Mouse (Mus musculus): ENCODE data around the gene Fmod.

Fmod gene

GRCm38 (mm10) chr1:134037172-134037571 lies at the start of gene Fmod:
Gene Fmod, plus strand, starts transcription at chr1:134037254.
- DNase-seq (ENCODE audit: low spot score in 2 of 2) = no peak

- no peak for DNase-seq (ENCODE audit: low spot score in 2 of 2)
Observed at GRCm38 (mm10) chr1:133988845-133989244, 48.2 kb upstream of the Fmod start.

- DNase-seq (ENCODE audit: low spot score in 2 of 2) = no peak
Observed at GRCm38 (mm10) chr1:133991277-133991676, 45.8 kb upstream of the Fmod start.

- no peak for DNase-seq (ENCODE audit: low spot score in 2 of 2)
Observed at GRCm38 (mm10) chr1:134005490-134005889, 31.6 kb upstream of the Fmod start.

GRCm38 (mm10) chr1:134006105-134006764 lies 30.8 kb upstream of the Fmod start:
- DNase-seq (ENCODE audit: low spot score in 2 of 2) = no peak

GRCm38 (mm10) chr1:134024293-134024971 lies 12.6 kb upstream of the Fmod start:
- no peak for DNase-seq (ENCODE audit: low spot score in 2 of 2)

GRCm38 (mm10) chr1:134025975-134026374 lies 11.1 kb upstream of the Fmod start:
- no peak for DNase-seq (ENCODE audit: low spot score in 2 of 2)

- no peak for DNase-seq (ENCODE audit: low spot score in 2 of 2)
Observed at GRCm38 (mm10) chr1:134026741-134027140, 10.3 kb upstream of the Fmod start.

GRCm38 (mm10) chr1:134028161-134028846 lies 8.8 kb upstream of the Fmod start:
- DNase-seq (ENCODE audit: low spot score in 2 of 2) = no peak

- DNase-seq (ENCODE audit: low spot score in 2 of 2) = no peak
Observed at GRCm38 (mm10) chr1:134036492-134036891, 562 bp upstream of the Fmod start.

- no peak for DNase-seq (ENCODE audit: low spot score in 2 of 2)
Observed at GRCm38 (mm10) chr1:134038336-134038735, 1.3 kb downstream of the Fmod start.

GRCm38 (mm10) chr1:134039361-134039760 lies 2.3 kb downstream of the Fmod start:
- no peak for DNase-seq (ENCODE audit: low spot score in 2 of 2)

GRCm38 (mm10) chr1:134041900-134042299 lies 4.8 kb downstream of the Fmod start:
- DNase-seq (ENCODE audit: low spot score in 2 of 2) = no peak

- no peak for DNase-seq (ENCODE audit: low spot score in 2 of 2)
Observed at GRCm38 (mm10) chr1:134042341-134042740, 5.3 kb downstream of the Fmod start.

- no peak for DNase-seq (ENCODE audit: low spot score in 2 of 2)
Observed at GRCm38 (mm10) chr1:134044805-134045204, 7.8 kb downstream of the Fmod start.

- peak; percentile 64 to 78 for DNase-seq (ENCODE audit: low spot score in 2 of 2)
Observed at GRCm38 (mm10) chr1:134045971-134046370, 8.9 kb downstream of the Fmod start.

GRCm38 (mm10) chr1:134046387-134046786 lies 9.3 kb downstream of the Fmod start:
- no peak for DNase-seq (ENCODE audit: low spot score in 2 of 2)

- no peak for DNase-seq (ENCODE audit: low spot score in 2 of 2)
Observed at GRCm38 (mm10) chr1:134047431-134047830, 10.4 kb downstream of the Fmod start.

GRCm38 (mm10) chr1:134048759-134049158 lies 11.7 kb downstream of the Fmod start:
- DNase-seq (ENCODE audit: low spot score in 2 of 2) = peak in 1 of 2 experiments; percentile 70

- no peak for DNase-seq (ENCODE audit: low spot score in 2 of 2)
Observed at GRCm38 (mm10) chr1:134049542-134049941, 12.5 kb downstream of the Fmod start.

- DNase-seq (ENCODE audit: low spot score in 2 of 2) = peak; percentile 81 to 92
Observed at GRCm38 (mm10) chr1:134053207-134053606, 16.2 kb downstream of the Fmod start.

GRCm38 (mm10) chr1:134055058-134055457 lies 18.0 kb downstream of the Fmod start:
- DNase-seq (ENCODE audit: low spot score in 2 of 2) = no peak
